Mouse (Mus musculus): ENCODE measurements around the gene Fut4. TPM values are rescaled to one million over a fixed set of nuclear protein-coding genes. Genes with fewer than 3 reads are reported as not detected.
A peak's percentile ranks its signal among the peaks of the same experiment; 100 is the strongest.
"Not testable (repeated sequence)": the region's sequence is repeated elsewhere in the genome, so short reads cannot be mapped to it uniquely, and the experiment has no call there.

Fut4 gene
- polyA plus RNA-seq, 1 experiment from 2014 or later: 1.9 TPM

GRCm38 (mm10) chr9:14717689-14718331, 34.4 kb downstream of the Fut4 start:
- Histone ChIP-seq H3K36me3 (ENCODE audit: control insufficient read depth, insufficient read depth, low read length) (no peaks in the 10 kb centered on the region), H3K27me3 (ENCODE audit: control insufficient read depth, insufficient read depth, low read length) (no peaks in the 10 kb centered on the region), H3K9ac (replicated peaks; ENCODE audit: low read length) (no peak overlapping the region), H3K9me3 (ENCODE audit: control insufficient read depth, low read length) (no peaks in the 10 kb centered on the region), H3K27ac (replicated peaks; ENCODE audit: low read depth, low read length) (no peak overlapping the region), H3K4me3 (replicated peaks; ENCODE audit: low read depth, low read length) (no peak overlapping the region), H3K4me1 (ENCODE audit: control insufficient read depth, insufficient read depth, low read length) (0 out of 2 replicates have a peak, but pooled peaks cover 3% of the 10 kb centered on the region), H3K4me2 (ENCODE audit: low read length) (peak overlapping the region; percentile 19; the same call in 1 of the 2 replicates)
- ATAC-seq (ENCODE audit: low FRiP score, low TSS enrichment) (peak; percentile 67; the same call in 1 of the 2 replicates), DNase-seq (peak; percentile 64)
- WGBS: 34% methylated on average over 14 of the region's 14 CpGs

GRCm38 (mm10) chr9:14715258-14715657, 36.9 kb downstream of the Fut4 start:
- no peak for ATAC-seq (ENCODE audit: low FRiP score, low TSS enrichment)
- Histone ChIP-seq H3K4me2 (ENCODE audit: low read length) (no peak overlapping the region), H3K27me3 (ENCODE audit: control insufficient read depth, insufficient read depth, low read length) (no peaks in the 10 kb centered on the region), H3K4me3 (replicated peaks; ENCODE audit: low read depth, low read length) (no peak overlapping the region), H3K9ac (replicated peaks; ENCODE audit: low read length) (no peak overlapping the region), H3K4me1 (ENCODE audit: control insufficient read depth, insufficient read depth, low read length) (0 out of 2 replicates have a peak, but pooled peaks cover 3% of the 10 kb centered on the region), H3K36me3 (ENCODE audit: control insufficient read depth, insufficient read depth, low read length) (no peaks in the 10 kb centered on the region), H3K9me3 (ENCODE audit: control insufficient read depth, low read length) (no peaks in the 10 kb centered on the region), H3K27ac (replicated peaks; ENCODE audit: low read depth, low read length) (no peak overlapping the region)
- no peak for DNase-seq
- WGBS: 87% methylated on average over 15 of the region's 15 CpGs

GRCm38 (mm10) chr9:14710910-14711309, 41.3 kb downstream of the Fut4 start:
- Histone ChIP-seq H3K4me2 (ENCODE audit: low read length) (no peak overlapping the region), H3K27ac (replicated peaks; ENCODE audit: low read depth, low read length) (no peak overlapping the region), H3K4me1 (ENCODE audit: control insufficient read depth, insufficient read depth, low read length) (no peaks in the 10 kb centered on the region), H3K27me3 (ENCODE audit: control insufficient read depth, insufficient read depth, low read length) (no peaks in the 10 kb centered on the region), H3K4me3 (replicated peaks; ENCODE audit: low read depth, low read length) (no peak overlapping the region), H3K9ac (replicated peaks; ENCODE audit: low read length) (no peak overlapping the region), H3K9me3 (ENCODE audit: control insufficient read depth, low read length) (no peaks in the 10 kb centered on the region), H3K36me3 (ENCODE audit: control insufficient read depth, insufficient read depth, low read length) (no peaks in the 10 kb centered on the region)
- WGBS: 87% methylated on average over 3 of the region's 3 CpGs
- no peak for DNase-seq
- ATAC-seq (ENCODE audit: low FRiP score, low TSS enrichment): no peak

- no peak for DNase-seq
- H3K36me3 ChIP-seq (ENCODE audit: control insufficient read depth, insufficient read depth, low read length): no peaks in the 10 kb centered on the region
- no peak overlapping the region for H3K9ac ChIP-seq (replicated peaks; ENCODE audit: low read length)
- no peak overlapping the region for H3K4me2 ChIP-seq (ENCODE audit: low read length)
- no peaks in the 10 kb centered on the region for H3K9me3 ChIP-seq (ENCODE audit: control insufficient read depth, low read length)
- no peaks in the 10 kb centered on the region for H3K4me1 ChIP-seq (ENCODE audit: control insufficient read depth, insufficient read depth, low read length)
- H3K27ac ChIP-seq (replicated peaks; ENCODE audit: low read depth, low read length): no peak overlapping the region
- ATAC-seq (ENCODE audit: low FRiP score, low TSS enrichment): no peak
- 72% methylated on average over 13 of the region's 13 CpGs for WGBS
- no peak overlapping the region for H3K4me3 ChIP-seq (replicated peaks; ENCODE audit: low read depth, low read length)
- no peaks in the 10 kb centered on the region for H3K27me3 ChIP-seq (ENCODE audit: control insufficient read depth, insufficient read depth, low read length)
Observed at GRCm38 (mm10) chr9:14705321-14706162, 46.7 kb downstream of the Fut4 start.

GRCm38 (mm10) chr9:14700795-14701194, 51.4 kb downstream of the Fut4 start:
- 88% methylated on average over 1 of the region's 1 CpGs for WGBS
- H3K9ac ChIP-seq (replicated peaks; ENCODE audit: low read length); H3K9me3 ChIP-seq (ENCODE audit: control insufficient read depth, low read length); H3K4me2 ChIP-seq (ENCODE audit: low read length); DNase-seq; H3K27me3 ChIP-seq (ENCODE audit: control insufficient read depth, insufficient read depth, low read length); H3K4me3 ChIP-seq (replicated peaks; ENCODE audit: low read depth, low read length); H3K36me3 ChIP-seq (ENCODE audit: control insufficient read depth, insufficient read depth, low read length); ATAC-seq (ENCODE audit: low FRiP score, low TSS enrichment); H3K27ac ChIP-seq (replicated peaks; ENCODE audit: low read depth, low read length); H3K4me1 ChIP-seq (ENCODE audit: control insufficient read depth, insufficient read depth, low read length): not testable (repeated sequence)

- Histone ChIP-seq H3K9me3 (ENCODE audit: control insufficient read depth, low read length) (no peaks in the 10 kb centered on the region), H3K36me3 (ENCODE audit: control insufficient read depth, insufficient read depth, low read length) (no peaks in the 10 kb centered on the region), H3K4me1 (ENCODE audit: control insufficient read depth, insufficient read depth, low read length) (no peaks in the 10 kb centered on the region), H3K9ac (replicated peaks; ENCODE audit: low read length) (no peak overlapping the region), H3K4me3 (replicated peaks; ENCODE audit: low read depth, low read length) (no peak overlapping the region), H3K27ac (replicated peaks; ENCODE audit: low read depth, low read length) (no peak overlapping the region), H3K4me2 (ENCODE audit: low read length) (no peak overlapping the region), H3K27me3 (ENCODE audit: control insufficient read depth, insufficient read depth, low read length) (no peaks in the 10 kb centered on the region)
- no peak for DNase-seq
- WGBS: 52% methylated on average over 7 of the region's 7 CpGs
- peak; percentile 31; the same call in 1 of the 2 replicates for ATAC-seq (ENCODE audit: low FRiP score, low TSS enrichment)
Observed at GRCm38 (mm10) chr9:14699288-14699640, 52.9 kb downstream of the Fut4 start.

- H3K27me3 ChIP-seq (ENCODE audit: control insufficient read depth, insufficient read depth, low read length): no peaks in the 10 kb centered on the region
- H3K36me3 ChIP-seq (ENCODE audit: control insufficient read depth, insufficient read depth, low read length): no peaks in the 10 kb centered on the region
- H3K4me1 ChIP-seq (ENCODE audit: control insufficient read depth, insufficient read depth, low read length): no peaks in the 10 kb centered on the region
- H3K9ac ChIP-seq (replicated peaks; ENCODE audit: low read length): no peak overlapping the region
- H3K9me3 ChIP-seq (ENCODE audit: control insufficient read depth, low read length): no peaks in the 10 kb centered on the region
- no peak overlapping the region for H3K27ac ChIP-seq (replicated peaks; ENCODE audit: low read depth, low read length)
- H3K4me3 ChIP-seq (replicated peaks; ENCODE audit: low read depth, low read length): no peak overlapping the region
- WGBS: 52% methylated on average over 12 of the region's 12 CpGs
- H3K4me2 ChIP-seq (ENCODE audit: low read length): no peak overlapping the region
- peak; percentile 90 for ATAC-seq (ENCODE audit: low FRiP score, low TSS enrichment)
- DNase-seq: peak; percentile 94
Observed at GRCm38 (mm10) chr9:14698582-14699287, 53.5 kb downstream of the Fut4 start.
